Mouse (Mus musculus): ENCODE data around the gene Gm26558.
A peak's percentile ranks its signal among the peaks of the same experiment; 100 is the strongest.

Gene Gm26558

DNA sequence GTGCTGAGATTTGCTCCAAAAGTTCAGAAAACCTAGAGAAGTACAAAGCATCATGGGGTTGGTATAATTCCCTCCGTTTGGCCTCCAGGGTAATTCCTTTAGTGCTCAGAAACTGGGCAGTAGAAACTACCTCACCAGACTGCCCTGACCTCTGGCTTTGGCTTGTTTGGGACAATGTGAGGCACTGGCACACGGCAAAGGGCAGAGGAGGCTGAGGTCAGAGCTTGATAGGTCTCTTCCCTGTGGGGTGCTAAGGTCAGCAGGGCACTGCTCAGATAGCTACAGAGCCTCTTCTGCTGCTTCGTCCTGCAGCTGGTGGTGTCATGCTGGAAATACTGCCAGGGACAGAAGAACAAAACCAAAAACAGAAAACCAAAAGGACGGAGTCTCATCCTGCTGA is 14.2 kb downstream of the Gm26558 start:
- DNase-seq: no peak

GRCm38 (mm10) chr2:70645266-70645780 is 16.6 kb downstream of the Gm26558 start:
- DNase-seq: no peak

DNA sequence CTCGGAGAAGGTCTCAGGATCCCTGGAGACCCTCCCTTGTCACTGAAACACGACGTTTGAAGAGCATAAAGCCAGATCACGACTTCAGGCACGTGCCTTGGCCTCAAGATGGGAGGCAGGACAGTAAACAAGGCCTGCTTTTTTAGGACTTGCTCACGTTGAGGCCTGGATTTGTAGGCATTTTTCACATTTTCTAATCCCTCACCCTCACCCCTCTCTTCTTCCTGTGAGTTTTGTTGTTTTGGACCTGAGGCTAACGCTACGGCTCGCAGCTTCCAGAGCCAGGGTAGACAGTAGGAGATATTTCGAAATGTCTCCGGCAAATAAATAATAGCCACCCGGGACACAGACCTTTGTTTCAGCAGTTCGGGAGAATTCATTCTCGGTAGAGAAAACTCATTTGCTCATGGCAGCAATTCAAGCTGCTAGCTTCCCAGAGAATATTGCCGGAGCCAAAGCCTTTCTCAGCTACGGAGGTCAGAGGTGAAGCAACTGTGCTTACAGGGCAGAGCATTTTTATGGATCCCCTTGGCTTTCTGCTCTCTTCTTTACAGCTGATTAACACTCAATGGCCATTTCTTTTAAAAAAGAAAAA is 18.8 kb downstream of the Gm26558 start:
- peak; percentile 8 to 28 for DNase-seq

- no peak for DNase-seq
Observed at GRCm38 (mm10) chr2:70640968-70641367, 20.9 kb downstream of the Gm26558 start.

- no peak for DNase-seq
Observed at GRCm38 (mm10) chr2:70634028-70634690, 27.7 kb downstream of the Gm26558 start.

DNA sequence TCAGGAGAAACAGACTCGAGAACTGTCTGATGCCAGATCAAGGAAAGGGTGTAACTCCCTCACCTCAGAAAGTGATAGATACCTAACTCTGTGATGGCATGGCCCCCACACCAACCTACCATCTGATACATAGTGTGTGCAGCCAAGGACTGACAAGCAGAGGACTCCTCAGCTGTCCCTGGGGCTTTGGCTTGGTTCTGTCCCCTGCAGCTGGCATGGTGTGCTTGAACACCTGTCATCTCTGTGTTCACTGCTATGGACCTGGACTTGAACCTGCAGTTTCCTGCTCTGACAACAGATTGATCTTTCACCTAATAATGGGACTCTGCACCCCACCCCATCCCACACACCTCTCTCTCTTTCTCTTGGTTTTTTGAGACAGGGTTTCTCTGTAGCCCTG is 29.5 kb downstream of the Gm26558 start:
- DNase-seq: no peak

GRCm38 (mm10) chr2:70631321-70631720 is 30.6 kb downstream of the Gm26558 start:
- no peak for DNase-seq

- DNase-seq: peak in 1 of 2 experiments; percentile 9
Observed at GRCm38 (mm10) chr2:70629921-70630320, 32.0 kb downstream of the Gm26558 start.

DNA sequence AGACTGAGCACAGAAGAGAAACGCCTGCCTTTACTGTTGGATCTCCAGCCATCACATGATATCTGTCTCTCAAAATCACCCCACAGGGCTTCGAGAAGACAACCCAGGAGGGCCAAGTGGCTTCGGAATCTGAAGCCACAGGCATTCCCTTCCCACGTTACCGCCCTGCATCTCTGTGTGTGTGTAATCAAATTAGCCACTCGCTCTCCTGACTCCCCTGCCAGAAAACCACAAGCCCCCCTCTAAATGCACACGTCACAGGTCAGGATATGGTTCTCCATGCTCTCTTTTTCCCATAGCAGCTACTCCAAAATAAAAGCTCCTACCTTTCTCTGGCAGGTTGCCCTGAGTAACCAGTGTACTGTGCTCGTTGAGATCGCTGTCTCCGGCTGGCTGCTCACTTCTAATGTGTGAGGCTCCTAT is 32.6 kb downstream of the Gm26558 start:
- peak; percentile 59 to 75 for DNase-seq

DNA sequence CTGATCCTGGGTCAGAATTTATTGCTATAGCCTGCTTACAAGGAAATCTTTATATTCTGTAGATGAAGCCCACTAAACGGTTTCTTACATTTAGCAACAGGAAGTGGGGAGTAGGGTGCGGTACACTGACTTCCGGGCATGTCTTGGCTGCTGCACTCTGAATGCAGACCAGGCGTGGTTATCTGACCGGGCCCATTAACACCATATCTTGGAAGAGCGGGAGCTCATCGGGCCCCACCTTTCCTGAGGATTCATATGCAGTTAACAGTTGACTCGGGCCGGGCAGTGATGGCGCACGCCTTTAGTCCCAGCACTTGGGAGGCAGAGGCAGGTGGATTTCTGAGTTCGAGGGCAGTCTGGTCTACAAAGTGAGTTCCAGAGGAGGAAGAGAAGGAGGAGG is 33.5 kb downstream of the Gm26558 start:
- no peak for DNase-seq

DNA sequence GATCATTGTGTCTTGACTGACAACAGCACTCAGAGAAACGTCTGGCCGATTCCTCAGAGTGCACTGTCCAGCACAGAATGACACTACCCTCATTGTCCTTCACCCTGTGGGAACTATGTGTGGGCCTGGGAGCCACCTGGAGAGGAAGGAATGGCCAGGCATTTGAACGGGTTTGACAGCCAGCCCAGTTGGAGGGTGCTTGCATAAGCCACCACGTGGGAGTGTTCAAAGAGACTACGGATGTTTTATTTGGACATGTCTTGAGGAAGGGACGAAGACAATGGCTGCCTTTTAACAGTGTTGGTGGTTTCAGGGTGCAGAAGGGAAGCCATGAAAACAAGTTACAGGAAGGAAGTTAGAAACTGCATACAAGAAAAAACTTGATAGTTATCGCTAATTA is 36.1 kb downstream of the Gm26558 start:
- DNase-seq: no peak

DNA sequence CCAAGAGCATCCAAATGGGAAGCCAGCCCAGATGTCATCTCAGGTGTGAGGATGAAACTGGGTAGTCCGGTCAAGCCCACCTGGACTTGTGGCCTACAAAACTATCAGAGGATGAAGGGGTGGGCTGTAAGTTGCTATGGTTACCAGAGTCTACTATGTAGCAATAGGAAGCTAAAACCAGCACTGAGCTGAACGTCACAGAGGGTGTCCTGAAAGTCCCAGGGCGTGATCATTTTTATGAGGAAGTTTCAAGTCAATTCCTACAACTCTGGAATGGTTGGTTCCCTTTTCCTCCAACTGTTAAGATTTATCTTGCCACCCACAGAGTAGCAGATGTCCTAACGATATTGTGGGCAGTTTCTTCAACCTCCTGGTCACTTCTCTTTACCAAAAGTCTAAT is 39.7 kb downstream of the Gm26558 start:
- DNase-seq: no peak

DNA sequence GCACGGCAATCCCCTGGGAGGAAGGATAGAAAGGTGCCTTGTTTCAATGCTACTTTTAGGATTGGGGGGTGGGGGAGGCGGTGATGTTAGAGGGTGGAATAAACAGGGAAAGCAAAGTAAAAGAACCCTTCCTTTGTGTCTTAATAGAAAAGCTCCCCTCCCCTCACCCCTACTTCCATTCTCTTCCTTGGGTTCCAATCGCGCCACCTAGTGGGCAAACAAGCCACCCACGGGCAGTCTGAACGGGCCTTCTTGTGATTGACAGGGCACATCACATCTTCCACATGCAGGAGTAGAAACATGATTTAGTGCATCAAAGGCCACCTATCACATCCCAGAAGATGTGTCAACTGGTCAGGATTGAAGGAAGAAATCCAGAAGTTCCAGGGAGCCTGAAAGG is 41.7 kb downstream of the Gm26558 start:
- DNase-seq: peak; percentile 72 to 75

DNA sequence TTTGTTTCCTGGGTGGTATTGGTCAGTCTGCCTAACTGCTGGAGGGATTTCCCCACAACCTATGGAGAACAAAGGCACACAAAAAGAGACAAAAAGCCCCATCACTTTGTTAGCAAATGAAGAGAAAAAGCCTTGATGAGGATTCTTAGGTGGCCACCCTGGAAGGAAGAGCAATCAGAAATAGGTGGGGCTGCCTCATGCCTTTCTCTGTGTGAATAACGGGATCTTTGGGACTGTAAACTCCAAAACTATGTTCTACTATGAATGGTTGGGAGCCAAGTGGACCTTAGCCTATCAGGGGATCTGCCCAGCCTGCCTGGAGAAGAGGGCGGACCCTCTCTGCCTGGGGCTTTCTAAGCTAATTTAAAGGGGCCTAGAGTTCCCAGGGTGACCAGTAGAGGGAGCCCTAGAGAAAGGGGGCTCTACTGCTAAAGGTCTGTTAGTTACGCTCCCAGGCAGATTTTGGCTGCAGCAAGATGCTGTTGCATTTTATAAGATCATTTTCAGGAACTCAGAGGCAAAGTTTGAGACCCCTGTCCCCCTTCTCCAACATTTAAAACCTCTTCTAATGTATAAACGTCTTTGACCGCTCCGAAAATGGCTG is 42.6 kb downstream of the Gm26558 start:
- DNase-seq: no peak

DNA sequence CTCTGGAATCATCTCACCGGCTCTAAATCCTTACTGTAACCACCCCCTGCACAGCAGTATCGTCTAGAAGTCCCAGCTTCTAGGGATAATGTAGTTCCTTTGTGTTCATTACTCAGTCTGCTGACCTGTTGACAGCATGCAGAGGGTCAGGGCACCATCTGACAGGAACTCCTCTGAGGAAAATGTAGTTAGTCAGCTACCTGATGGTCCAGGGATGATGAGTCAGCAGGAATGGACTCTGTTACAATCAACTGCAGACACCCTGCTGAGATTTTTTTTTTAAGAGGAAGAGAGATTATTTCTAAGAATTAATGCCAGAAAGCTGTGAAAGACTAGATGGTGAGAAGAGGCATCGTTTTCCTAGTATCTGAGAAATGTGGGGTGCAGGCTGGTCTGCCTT is 45.3 kb downstream of the Gm26558 start:
- no peak for DNase-seq

DNA sequence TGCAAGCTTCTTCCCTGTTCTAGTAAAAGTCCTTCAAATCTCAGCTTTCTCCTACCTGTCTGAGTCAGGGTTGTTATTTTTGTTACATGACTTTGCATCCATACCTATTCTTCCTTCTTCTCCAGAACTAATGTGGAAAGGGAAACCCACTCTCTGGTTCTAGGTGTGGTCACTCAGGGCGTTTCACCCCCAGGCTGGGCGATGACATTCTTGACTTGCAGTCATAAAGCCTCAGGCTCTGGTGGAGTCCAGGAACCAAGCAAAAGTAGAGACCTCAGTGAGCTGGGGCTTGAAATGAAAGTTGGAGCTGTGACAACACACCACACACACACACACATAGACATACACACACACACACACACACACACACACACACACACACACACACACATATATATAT is 45.8 kb downstream of the Gm26558 start:
- no peak for DNase-seq

GRCm38 (mm10) chr2:70614745-70615351 is 47.1 kb downstream of the Gm26558 start:
- DNase-seq: no peak
